Mouse (Mus musculus): ENCODE measurements at regions not wholly inside any gene's neighbourhood (a gene's known extent, or its start where the extent isn't known, plus 50 kb on each side); places are given as distances from the start of the nearest gene placed in this dataset.

DNA sequence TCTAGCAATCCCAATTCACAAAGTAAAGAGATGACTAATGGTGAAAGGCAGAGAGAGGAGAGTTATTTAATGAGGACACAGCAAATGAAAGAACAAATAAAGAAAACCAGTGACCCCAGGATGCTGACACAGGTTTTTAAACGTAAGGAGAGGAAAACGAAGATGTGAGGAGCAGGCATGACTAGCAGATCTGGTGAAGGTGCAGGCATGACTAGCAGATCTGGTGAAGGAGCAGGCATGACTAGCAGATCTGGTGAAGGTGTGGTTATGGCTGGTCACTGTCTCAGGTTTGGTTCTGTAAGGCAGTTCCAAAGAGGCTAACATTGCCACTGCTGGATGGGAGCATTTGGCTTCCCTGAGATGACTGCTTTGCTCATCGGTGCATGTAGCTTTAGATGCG, 57.0 kb downstream of the Mbl2 start:
- DNase-seq (ENCODE audit: low spot score in 2 of 2), result no peak
- intact Hi-C loops (cut with DNase I), result no loop called here

DNA sequence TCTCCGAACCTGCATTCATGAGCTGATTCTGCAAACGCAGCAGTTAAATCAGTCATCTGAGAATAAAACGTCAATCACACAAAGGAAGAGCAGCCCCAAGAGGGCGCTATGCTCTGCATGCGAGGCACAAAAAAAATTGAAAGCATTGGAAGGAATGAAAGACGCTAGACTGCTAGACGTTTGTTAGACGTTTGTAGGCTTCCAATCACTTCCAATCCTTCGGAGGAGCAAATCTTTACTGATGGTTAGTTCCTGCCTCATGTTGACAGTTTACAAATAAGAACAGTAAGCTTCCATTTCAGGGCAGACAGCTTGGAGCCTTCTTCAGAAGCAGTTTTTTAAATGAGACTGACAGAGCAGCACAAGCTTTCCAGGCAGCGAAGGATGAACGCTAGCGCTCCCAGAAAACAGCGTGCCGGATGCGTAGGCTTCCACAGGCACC, 62.5 kb downstream of the Mbl2 start:
- intact Hi-C loops (cut with DNase I), result loop anchor here (5.0 kb wide), 1 partner anchor 257 kb away; no protein-coding TSS in a partner anchor
- DNase-seq (ENCODE audit: low spot score in 2 of 2), result peak in 1 of 2 experiments; percentile 17

DNA sequence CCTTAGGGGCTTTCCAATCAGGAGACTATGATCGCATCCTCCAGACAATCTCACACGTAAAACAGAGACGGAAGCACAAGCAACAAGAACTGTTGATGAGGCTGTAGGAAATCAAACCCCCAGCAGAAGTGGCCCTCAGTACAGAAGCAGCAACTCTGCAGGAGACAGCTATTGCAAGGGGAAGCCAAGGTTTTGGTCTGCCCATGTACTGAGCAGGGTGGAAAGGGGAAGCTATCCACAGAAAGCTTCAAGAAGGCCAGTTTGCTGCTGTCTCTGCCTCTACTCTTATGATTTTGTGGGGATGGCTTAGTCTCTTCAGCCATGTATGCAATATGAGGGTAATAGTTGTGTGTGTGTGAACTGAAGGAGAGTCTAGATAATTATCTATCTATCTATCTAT, 63.3 kb downstream of the Mbl2 start:
- no peak for DNase-seq (ENCODE audit: low spot score in 2 of 2)
- intact Hi-C loops (cut with DNase I), result loop anchor here (5.0 kb wide), 1 partner anchor 256 kb away; no protein-coding TSS in a partner anchor

DNA sequence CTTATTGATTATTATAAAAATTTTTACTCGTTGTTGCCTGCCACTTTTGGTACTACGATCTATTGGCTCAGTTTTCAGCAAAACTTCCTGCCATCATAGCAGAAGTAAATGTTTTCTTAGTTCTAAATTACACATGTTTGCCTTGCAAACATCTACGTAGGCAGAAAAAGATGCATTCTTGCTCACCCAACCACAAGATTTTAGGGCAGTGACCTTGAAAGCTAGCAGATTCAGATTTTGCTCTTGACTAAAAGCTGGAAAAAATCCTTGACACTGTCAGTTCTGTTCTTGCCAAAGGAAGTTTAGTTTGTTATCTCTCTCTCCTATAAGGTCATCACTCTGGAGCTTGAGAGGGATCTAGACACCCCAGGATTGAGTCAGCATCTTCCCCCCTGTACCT, 66.8 kb downstream of the Mbl2 start:
- intact Hi-C loops (cut with DNase I), result loop anchor here (5.0 kb wide), 1 partner anchor 253 kb away; no protein-coding TSS in a partner anchor
- DNase-seq (ENCODE audit: low spot score in 2 of 2), result no peak

DNA sequence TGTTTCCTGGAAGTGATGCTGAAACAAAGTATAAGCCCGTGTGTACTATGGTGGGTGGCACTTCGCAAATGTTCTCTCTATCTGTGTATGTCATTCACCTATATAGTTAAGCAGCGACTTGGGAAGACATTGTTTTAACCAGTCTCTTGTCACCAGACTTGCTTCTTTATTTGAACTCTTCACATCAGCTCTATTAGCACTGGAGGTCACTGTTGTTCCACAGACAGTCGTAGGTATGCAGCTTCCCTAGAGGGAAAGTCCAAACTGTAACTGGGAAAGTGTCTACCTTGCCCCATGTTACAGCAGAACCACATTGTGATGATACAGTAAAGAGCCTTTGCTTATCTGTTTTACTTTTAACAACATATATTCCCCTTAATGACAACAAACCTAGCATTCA, 69.5 kb downstream of the Mbl2 start:
- intact Hi-C loops (cut with DNase I), result no loop called here
- no peak for DNase-seq (ENCODE audit: low spot score in 2 of 2)

DNA sequence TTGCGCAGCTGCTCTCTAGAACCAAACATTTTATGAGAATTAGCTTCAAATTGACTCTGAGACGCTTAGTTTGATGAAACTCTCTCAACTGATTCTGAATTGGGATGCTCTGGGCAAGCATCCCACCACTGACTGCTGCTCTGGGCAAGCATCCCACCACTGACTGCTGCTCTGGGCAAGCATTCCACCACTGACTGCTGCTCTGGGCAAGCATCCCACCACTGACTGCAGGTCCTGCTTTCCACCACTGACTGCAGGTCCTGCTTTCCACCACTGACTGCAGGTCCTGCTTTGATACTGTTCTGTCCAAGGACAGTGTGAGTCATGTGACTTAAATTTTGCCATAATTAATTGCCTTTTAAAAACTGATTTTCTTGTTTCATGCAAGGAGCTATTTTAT, 73.6 kb downstream of the Mbl2 start:
- intact Hi-C loops (cut with DNase I), result no loop called here
- DNase-seq (ENCODE audit: low spot score in 2 of 2), result no peak

DNA sequence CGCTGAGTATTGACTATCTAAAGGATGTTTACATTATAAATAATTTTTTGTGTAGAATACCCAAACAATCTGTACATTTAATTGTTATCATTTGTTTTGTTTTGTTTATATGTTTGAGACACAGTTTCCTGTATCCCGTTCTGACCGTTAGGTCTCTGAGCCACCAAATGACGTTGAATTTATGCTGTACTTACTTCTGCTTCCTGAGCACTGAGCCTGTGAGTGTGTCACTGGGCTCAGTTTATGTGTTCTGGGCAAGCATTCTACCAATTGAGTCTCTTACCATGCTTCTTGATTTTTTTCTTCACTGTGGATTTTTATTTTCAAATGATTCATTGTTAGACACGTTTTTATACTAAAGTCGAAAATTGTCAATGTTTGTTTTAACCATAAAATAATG, 74.2 kb downstream of the Mbl2 start:
- intact Hi-C loops (cut with DNase I), result no loop called here

DNA sequence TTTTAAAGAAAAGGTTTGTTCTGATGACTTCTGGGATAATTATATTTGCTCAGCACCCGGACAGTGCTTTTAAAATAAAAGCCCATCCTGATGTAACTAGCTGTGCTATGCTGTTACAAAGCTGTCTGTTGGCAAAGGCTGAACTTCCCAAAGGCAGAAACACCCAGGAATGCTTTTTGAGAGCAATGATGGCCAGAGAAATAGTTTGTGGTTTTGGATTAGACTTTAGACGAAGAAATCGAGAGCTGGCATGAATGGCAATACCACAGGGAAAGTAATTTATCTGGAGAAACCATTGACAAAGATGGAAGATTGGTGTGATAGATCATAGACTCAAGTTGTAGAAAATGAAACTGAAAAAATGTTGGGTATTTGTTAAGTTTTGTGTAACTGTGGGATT, 84.6 kb downstream of the Mbl2 start:
- intact Hi-C loops (cut with DNase I), result no loop called here
- DNase-seq (ENCODE audit: low spot score in 2 of 2), result no peak

More for the DNA sequence above, 74.2 kb downstream of the Mbl2 start:
- no peak for DNase-seq (ENCODE audit: low spot score in 2 of 2)

DNA sequence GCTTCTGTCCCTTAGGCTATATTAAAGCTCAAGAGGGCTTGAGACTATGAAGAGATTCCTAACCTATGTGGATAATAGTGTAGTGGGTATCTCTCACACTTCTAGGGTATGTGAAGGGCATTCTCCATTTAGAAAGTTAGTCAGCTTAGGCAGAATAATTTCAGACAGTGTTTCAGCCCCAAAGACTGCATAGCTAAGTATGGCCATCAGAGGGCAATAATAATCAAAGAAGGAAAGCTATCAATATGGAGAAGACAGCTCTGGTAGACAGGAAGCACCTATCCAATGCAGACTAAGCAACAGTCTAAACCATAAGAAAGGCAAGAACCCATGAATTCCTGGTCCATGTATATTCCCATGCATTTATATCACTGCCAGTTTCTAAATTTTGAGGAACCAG, 95.0 kb downstream of the Mbl2 start:
- no peak for DNase-seq (ENCODE audit: low spot score in 2 of 2)
- intact Hi-C loops (cut with DNase I), result no loop called here

DNA sequence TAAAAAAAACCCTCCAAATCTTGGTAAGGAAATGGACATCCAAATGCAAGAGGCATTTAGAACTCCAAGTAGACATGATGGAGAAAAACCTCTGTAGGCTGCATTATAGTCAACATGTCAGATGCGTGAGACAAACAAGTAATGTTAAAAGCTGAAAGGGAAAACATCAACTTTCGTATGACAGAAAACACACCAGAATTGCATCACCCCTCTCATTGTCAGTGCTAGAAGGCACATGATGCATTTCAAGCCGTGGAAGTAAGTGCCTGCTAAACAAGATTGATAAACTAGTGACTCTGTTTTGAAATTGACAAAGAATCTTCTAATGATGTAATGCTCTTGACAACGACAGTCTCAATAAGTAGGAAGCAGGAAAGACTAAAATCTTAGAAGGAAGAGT, 96.1 kb downstream of the Mbl2 start:
- intact Hi-C loops (cut with DNase I), result no loop called here
- no peak for DNase-seq (ENCODE audit: low spot score in 2 of 2)

DNA sequence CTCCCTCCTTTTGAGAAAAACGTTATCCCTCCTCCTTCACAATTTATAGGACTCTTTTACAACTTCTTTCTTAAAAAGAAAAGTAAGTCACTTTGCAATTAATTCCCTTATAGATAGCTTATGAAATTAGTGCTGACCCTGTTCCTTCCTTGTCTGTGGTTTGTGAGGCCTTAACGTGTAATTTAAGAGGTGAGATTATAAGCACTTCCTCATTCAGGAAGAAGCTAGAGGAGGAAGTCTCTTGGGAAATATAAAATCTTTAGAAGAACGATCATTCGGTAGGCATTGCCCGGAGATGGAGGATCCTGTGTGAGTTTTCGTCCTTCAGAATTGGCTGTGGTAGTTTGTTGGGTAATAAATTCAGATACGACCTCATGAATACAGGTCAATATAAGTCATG, 98.0 kb downstream of the Mbl2 start:
- intact Hi-C loops (cut with DNase I), result no loop called here
- DNase-seq (ENCODE audit: low spot score in 2 of 2), result no peak

DNA sequence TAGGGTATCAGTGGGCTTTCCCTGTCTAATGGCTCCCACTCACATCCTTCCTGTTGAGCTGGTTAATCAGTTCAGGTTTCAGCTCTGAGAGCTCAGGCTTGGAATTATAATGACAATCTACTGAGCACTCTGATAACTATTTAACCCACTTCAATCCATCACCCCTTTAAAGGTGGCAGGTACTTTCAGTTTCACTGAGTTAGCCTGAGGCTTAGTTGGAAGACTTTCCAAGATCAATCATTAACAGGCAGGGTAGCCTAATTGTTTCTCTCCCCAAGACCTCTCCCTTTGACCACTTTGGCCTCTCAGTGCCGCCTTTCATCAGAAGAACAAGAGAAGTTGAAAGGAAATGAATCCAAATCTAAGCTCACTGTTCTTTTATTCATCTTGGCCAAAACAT, 99.1 kb downstream of the Mbl2 start:
- no peak for DNase-seq (ENCODE audit: low spot score in 2 of 2)
- intact Hi-C loops (cut with DNase I), result no loop called here

DNA sequence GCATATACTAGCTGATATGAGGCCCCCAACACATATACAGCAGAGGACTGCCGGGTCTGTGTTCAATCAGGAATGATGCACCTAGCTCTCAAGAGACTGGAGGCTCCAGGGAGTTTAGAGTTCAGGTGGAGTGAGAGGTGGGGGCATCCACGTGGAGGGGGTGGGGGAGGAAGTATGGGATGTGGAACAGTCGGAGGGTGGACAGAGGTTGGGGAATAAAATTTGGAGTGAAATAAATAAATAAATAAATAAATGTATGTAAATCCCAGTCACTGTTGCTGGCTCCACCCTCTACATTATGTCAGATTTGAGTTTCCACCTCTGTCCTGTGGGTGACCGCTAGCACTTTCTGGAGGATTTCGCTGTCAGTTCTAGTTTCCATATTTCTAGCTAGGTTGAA, 111.7 kb downstream of the Mbl2 start:
- intact Hi-C loops (cut with DNase I), result no loop called here
- DNase-seq (ENCODE audit: low spot score in 2 of 2), result no peak

DNA sequence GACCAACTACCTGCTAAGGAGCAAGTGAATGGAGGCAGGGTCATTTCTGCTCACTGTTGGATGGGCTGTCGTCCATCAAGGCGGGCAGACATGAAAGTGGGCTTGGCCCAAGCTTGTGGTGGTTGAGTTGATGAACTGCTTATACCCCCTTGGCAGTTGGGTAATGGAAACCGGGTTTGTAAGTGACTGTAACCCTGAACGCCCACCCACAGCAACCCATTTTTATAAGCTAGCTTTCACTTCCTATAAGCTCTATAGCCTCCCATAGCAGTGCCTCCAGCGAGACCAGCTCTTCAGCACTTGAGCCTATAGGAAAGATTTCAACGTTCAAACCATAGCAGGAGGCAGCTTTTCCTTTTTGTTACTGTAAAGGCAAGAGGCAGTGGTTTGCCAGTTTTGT, 116.2 kb downstream of the Mbl2 start:
- DNase-seq (ENCODE audit: low spot score in 2 of 2), result no peak
- intact Hi-C loops (cut with DNase I), result no loop called here

DNA sequence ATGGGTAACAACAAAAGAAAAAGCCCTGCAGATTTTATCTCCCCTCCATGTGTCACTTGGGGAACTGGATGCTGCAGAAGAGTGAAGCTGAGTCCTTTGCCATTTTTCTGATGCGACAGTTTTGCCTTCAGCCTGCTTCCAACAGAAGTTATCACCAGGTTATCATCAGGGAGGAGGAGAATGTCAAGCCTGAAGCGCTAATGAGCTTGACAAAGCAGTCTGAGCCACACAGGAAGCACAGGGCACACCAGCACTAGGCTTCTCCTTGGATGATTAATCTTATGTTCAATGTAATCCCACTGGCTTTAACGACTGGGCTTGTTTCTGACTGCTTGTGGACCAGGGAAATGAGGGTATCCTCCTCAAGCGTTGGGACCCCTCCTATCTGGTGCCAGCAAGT, 122.2 kb downstream of the Mbl2 start:
- intact Hi-C loops (cut with DNase I), result no loop called here
- DNase-seq (ENCODE audit: low spot score in 2 of 2), result no peak

DNA sequence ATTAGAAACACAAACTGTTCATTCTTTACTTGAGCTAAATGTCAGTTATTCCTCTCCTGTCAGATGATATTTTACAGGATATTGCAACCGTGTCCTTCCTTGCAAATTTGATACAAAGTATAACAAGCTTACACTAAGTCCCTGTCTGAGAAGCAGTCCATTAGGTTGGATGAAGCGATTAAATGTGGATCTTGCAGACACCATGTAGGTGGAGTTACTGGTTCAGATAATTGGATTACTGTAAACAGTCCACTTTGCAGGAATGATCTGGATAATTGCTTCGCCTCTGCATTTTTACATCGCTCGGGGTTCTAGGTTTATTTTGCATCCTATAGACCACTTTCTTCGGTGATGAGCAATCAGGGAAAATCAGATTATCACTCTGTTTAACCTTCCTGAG, 126.2 kb downstream of the Mbl2 start:
- DNase-seq (ENCODE audit: low spot score in 2 of 2), result no peak
- intact Hi-C loops (cut with DNase I), result no loop called here

DNA sequence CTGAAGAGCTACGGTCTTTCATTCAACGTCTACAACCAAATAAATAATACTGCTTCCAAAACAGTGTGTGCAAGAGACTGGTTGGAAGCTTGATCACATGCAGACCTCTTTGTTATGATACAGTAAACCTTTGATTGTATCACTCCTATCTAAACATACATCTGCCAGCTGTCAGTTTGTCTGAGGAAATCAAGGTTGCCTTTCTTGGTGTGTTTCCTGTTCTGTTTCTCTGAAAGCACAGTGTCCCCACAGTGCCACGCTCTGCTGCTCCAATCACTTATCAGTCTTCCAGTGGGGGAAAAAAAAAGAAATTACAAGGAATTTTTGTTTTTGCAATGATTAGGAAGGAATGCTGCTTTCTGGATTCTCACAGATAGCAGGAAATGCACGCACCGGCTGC, 139.2 kb downstream of the Mbl2 start:
- intact Hi-C loops (cut with DNase I), result no loop called here
- DNase-seq (ENCODE audit: low spot score in 2 of 2), result no peak

DNA sequence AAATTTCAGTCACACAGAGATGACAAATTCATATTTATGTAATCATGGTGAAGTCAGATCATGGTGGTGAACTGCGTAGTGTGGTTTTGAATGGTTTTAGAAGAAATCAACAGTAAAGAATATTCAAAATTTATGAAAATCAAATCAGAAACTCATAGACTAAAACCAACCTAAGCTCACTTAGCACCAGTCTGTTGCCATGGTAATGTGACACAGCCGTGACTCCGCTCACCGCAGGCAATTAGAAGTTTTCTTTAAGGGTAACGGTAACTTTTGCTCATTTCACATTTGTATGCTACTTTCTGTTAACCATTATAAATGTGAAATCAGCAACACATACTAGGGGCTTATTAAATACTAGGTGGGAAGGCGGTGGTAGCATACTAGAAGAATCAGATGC, 147.0 kb downstream of the Mbl2 start:
- DNase-seq (ENCODE audit: low spot score in 2 of 2), result no peak
- intact Hi-C loops (cut with DNase I), result no loop called here

DNA sequence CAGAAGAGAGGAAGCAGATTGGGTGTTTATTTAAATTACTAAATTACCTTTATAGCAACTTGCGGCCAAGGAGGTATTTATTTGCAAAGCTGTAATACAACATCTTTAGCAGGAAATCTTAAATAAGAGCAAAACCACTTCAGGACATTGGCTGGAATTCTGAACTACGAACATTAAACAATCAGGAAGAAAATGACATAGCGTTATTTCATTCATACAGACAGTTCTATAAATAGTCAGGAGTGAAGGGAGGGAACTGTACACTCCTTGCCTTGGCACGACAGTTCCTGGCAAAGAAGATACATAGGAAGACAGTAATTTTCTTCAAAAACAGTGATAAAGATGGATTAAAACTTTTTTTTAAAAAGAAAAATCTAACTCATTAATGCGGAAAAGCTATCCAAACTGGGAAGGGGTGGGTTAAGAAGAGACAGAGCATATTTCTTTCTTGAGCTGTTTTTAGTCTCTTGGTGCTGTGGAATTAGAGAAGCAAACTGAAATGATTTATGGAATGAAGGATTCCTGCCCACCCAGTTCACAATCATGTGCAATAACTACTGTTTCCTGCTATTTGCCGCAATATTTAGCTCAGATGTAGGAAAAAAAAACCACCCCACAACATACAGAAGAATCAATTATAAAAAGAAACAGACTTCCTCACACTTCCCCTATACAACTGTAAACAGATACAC, 147.9 kb downstream of the Mbl2 start:
- intact Hi-C loops (cut with DNase I), result no loop called here
- DNase-seq (ENCODE audit: low spot score in 2 of 2), result no peak

DNA sequence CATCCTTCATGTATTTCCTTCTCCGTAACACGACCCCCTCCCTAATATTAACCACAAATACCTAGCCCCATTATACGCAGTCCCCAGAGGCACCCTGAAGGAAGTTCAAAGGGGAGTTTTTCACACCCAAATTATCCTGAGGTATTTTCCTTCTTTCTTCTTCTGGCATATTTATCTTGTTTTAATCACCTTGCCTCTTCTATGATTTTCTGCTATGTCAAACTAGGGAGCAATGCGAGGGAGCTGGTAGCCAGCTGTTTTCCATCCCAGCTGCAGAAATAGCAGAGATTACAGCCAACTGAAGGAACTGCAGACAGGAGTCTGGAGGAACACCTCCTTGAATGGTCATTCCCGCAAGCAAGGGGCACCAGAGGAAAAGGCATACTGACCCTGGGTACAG, 155.7 kb downstream of the Dkk1 start:
- DNase-seq (ENCODE audit: low spot score in 2 of 2), result no peak

DNA sequence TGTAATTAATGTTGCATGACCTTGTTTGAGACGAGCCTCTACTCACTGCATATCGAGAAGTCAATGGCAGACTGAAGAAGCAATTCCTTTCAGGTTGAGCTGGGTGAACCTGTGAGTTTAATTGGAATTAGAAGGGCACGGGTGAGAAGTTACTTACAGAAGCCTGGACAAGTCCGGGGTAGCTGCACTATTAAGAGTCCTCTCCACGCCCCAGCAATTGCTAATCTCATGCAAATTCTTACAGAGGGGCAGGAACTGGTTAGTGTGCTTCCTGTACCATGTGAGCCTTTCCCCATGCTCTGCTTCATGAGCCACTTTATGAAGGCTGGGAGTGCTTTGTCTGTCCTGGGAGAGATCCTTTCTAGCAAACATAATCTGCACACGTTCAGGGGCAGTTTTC, 142.5 kb downstream of the Dkk1 start:
- DNase-seq (ENCODE audit: low spot score in 2 of 2), result no peak
- intact Hi-C loops (cut with DNase I), result no loop called here

More for the DNA sequence above, 155.7 kb downstream of the Dkk1 start:
- intact Hi-C loops (cut with DNase I), result no loop called here
